Mouse (Mus musculus) CD4-positive, CD25-positive, alpha-beta regulatory T cell, adult 4 months (primary cell): ENCODE measurements around the gene Gm3448. TPM values are rescaled to one million over a fixed set of nuclear protein-coding genes. Genes with fewer than 3 reads are reported as not detected.
"Not testable (repeated sequence)": the region's sequence is repeated elsewhere in the genome, so short reads cannot be mapped to it uniquely, and the experiment has no call there.

Experiments
- ATAC-seq: one replicate; pipeline ENCODE4 v1.8.0; 2017
- polyA plus RNA-seq, 2 experiments: library from polyadenylated mRNA; unstranded; fragments of 100-300 nt; shearing (Covaris generic); gene quantifications; one replicate each; pipeline ENCODE4 v1.2.1; 2017

The Gm3448 gene
- polyA plus RNA-seq, 2 experiments from 2014 or later = 1.1 to 2.0 TPM

DNA sequence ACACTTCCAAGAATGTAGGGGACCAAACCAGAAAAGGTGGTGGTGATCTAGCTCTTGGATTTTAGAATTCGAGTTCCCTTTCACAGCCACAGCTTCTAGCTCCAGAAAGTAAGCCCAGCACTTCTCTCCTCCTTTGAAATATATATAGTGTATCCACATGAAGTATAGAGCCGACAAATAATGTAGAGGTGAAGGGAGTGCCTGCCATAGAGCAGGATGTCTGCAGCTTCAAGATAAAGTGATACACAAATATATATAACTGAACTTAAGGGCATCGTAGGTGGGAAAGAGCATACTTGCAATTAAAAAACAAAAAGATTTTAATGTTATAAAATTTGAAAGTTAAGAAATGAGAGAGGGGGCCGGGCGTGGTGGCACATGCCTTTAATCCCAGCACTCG, 15.8 kb downstream of the Gm3448 start:
- not testable (repeated sequence) for ATAC-seq

DNA sequence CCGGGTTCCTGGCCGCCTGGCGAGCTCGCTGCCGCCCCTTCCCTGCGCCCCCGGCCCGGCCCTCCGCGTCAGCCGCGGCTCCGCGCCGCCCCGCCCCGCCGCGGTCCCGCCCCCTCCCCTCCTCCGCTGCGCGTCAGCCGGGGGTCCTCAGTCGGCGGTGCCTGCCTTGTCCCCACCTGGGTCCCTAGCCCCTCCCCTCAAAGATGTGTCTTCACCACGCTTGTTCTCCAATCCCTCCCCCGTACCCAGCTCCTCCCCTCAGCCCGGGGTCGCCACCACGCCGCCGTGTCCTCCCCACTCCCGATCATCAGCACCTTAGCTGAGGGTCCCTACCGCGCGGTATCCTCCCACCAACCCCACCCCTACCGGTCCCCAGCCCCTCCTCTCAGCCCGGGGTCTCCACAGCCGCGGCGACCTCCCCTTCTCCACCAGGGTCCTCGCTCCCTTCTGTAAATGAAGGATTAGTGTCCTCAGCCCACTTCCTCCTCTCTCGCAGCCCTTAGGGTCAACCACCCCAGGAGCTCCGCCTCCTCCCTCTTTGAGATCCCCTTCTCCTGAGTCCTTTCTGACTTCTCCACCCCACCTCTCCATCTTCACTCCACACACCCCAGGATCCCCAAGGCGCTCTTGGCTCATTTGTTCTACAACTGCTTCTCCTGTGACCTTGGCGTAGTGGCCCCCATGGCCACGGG, 16.7 kb downstream of the Gm3448 start:
- peak; percentile 53 for ATAC-seq

DNA sequence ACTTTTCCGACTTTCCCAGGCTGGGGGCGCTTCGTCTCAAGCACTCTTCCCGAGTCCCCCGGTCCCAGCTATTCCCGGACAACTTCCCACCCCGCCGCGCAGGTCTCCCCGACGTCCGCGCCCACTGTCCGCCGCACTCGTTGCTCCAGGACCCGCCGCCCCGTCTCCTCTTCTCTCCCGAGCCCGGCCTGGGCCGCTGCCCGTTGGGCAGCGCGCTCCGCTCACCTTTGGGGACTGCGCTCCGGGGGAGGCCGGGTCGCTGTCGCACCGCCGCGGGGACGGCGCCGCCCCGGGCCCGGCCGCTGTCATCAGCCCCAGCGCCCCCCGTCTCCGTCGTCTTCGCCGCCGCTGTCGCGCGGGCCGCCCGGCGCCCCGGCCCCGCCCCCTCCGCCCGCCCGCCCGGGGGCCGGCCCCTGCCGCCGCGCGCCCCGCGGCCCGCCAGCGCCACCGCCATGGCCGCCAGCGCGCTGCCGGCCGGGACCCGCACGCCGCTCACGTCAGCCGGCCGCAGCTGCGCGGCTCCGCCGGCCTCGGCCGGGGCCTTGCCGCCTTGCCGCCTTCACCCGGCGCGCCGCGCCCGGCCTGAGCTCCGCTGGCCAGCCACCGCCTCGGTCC, 17.4 kb downstream of the Gm3448 start:
- ATAC-seq = peak; percentile 69

DNA sequence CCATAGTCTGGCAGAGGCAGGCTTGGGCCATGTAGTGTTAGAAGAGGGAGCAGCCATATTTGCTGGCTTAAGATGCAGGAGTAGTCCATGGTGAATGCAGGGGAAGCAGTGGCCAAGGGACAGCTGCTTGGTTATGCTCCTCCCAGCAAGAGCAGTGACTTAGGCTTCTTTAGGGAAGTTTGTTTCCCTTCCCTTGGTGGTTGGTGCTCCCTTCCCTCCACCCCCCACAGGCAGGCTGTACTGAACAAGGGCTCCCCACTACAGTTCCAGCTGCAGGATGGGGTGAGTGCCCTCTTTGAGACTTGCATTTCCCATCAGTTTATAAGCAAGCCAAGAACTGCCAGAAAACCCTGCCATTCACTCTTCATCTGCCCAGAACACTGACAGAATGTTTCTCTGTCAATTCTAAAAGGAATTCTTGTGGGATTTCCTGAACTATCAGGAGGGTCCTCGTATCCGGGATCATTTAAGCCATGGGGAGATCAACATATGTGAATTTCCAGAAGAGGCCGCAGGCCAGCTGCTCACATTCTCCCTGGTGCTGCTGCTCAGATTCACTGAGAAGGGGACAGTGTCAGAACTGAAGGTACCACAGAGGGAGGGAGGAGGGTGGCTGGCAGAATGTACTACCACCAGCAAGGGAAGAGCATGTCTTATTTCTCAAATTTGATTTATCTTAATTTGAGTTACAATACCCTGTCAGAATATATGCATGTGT, 19.7 kb downstream of the Gm3448 start:
- ATAC-seq = not testable (repeated sequence)

GRCm38 (mm10) chr17:15009706-15010413, 31.5 kb downstream of the Gm3448 start, which contains the start of gene Gm3435:
Gene Gm3435 (plus strand): TSS chr17:15010176.
- peak; percentile 91 for ATAC-seq

DNA sequence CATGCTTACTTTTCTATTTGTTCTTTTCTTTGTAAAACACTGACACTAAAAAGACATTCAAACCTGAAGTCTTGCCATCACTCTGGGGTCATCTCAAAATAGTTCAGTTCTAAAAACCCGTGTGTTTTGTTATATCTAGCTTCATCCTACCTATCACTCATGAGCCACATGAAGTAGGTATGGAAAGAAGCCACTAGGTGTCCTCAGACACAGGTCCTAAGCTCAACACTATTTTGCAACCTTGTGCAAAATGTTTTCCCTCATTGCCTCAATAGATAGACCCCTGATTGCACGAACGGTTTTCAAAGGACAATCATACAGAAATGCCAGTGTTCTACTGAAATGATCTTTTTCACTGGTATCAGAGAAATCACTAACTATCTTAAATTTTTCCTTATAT, 32.2 kb downstream of the Gm3448 start:
- ATAC-seq = peak; percentile 74

- ATAC-seq = not testable (repeated sequence)
Measured at GRCm38 (mm10) chr17:15000047-15000446, 41.3 kb downstream of the Gm3448 start.

GRCm38 (mm10) chr17:14994140-14994539, 47.2 kb downstream of the Gm3448 start:
- not testable (repeated sequence) for ATAC-seq

- peak; percentile 59 for ATAC-seq
Measured at GRCm38 (mm10) chr17:14993139-14993832, 48.1 kb downstream of the Gm3448 start.

- peak; percentile 62 for ATAC-seq
Measured at GRCm38 (mm10) chr17:14992522-14993138, 48.7 kb downstream of the Gm3448 start.

DNA sequence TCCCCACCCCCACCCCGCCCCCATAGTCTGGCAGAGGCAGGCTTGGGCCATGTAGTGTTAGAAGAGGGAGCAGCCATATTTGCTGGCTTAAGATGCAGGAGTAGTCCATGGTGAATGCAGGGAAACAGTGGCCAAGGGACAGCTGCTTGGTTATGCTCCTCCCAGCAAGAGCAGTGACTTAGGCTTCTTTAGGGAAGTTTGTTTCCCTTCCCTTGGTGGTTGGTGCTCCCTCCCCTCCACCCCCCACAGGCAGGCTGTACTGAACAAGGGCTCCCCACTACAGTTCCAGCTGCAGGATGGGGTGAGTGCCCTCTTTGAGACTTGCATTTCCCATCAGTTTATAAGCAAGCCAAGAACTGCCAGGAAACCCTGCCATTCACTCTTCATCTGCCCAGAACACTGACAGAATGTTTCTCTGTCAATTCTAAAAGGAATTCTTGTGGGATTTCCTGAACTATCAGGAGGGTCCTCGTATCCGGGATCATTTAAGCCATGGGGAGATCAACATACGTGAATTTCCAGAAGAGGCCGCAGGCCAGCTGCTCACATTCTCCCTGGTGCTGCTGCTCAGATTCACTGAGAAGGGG, 51.1 kb downstream of the Gm3448 start:
- not testable (repeated sequence) for ATAC-seq

GRCm38 (mm10) chr17:14978362-14979038, 62.8 kb downstream of the Gm3448 start, which contains the start of the genes 9030025P20Rik and Gm3417:
Gene 9030025P20Rik (plus strand): TSS chr17:14978468.
Gene Gm3417 (minus strand): TSS chr17:14978790.
- ATAC-seq = peak; percentile 94

GRCm38 (mm10) chr17:14977718-14978361, 63.5 kb downstream of the Gm3448 start:
- ATAC-seq = peak; percentile 68

DNA sequence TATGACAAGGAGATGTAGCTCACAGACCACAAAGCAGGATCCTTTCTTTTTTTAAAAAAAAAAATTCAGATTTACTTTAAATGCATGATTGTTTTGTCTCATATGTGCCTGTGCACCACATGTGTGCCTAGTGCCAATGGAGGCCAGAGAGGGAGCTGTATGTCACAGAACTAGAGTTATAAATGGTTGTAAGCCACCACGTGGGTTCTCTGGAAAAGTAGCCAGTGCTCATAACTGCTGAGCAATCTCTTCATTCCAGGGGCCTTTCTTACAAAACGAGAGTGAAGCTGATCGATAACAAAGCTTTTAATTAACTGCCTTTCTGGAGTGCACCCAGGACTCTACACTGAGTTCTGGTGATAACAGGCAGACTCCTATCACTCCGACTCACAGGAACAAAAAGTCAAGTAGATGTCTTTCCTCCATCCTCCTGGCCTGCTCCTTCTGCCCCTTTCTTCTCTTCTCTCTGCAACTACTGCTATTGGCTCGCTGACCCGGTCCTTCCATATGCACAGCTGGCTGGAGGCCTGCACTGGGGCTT, 72.9 kb downstream of the Gm3448 start:
- ATAC-seq = not testable (repeated sequence)

DNA sequence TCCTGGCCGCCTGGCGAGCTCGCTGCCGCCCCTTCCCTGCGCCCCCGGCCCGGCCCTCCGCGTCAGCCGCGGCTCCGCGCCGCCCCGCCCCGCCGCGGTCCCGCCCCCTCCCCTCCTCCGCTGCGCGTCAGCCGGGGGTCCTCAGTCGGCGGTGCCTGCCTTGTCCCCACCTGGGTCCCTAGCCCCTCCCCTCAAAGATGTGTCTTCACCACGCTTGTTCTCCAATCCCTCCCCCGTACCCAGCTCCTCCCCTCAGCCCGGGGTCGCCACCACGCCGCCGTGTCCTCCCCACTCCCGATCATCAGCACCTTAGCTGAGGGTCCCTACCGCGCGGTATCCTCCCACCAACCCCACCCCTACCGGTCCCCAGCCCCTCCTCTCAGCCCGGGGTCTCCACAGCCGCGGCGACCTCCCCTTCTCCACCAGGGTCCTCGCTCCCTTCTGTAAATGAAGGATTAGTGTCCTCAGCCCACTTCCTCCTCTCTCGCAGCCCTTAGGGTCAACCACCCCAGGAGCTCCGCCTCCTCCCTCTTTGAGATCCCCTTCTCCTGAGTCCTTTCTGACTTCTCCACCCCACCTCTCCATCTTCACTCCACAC, 79.7 kb downstream of the Gm3448 start:
- ATAC-seq = peak; percentile 58

GRCm38 (mm10) chr17:14960951-14961556, 80.3 kb downstream of the Gm3448 start, which contains the start of gene Phf10:
Gene Phf10 (minus strand): TSS chr17:14961273.
- peak; percentile 57 for ATAC-seq

- ATAC-seq = peak; percentile 31
Measured at GRCm38 (mm10) chr17:14960520-14960919, 80.8 kb downstream of the Gm3448 start.

- ATAC-seq = no peak
Measured at GRCm38 (mm10) chr17:14959979-14960378, 81.4 kb downstream of the Gm3448 start.
